In the genomic region with DNA sequence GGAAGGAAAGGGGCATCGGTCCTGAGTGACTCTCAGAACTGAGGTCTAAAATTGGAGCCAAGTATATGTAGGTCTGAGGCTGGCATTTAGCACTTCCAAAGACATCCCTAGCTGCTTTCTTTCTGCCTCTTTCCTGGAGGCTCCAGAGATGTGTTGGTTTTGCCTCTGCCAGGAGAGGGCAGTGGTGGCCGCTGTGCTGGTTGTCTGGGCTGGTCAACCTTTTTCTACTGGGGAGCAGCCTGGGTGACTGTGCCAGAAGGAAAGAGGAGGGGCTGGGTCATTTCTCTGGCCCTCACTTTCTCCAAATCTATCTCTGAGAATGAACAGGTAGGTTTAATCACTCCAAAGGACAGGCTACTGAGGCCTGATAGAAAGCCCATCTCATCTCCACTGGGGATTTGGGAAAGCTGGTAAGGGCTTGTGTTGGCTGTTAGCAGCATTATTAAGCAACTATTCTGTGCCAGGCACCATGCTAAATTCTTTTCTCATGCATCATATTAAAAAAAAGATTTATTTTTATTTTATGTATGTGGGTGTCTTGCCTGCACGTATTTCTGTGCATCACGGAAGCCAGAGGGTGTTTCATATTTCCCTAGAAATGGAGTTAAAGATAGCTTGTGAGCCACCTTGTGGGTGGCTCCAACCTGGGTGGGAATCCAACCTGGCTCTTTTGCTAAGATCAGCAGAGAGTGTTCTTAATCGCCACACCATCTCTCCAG, we compare ENCODE assay signal across 9 mouse cellular contexts. TPM values are rescaled to one million over a fixed set of nuclear protein-coding genes. Genes with fewer than 3 reads are reported as not detected.
DNase-seq lines count a peak whose midpoint lies in the region; ATAC-seq and TF ChIP-seq lines count a peak whose summit lies in the region.
"Had no signal": no experiment of that assay in that cellular context is flagged by ENCODE, and none has a peak within 500 bp of the region (broad histone marks: within the 10 kb centered on the region; RNA-seq: fewer than 3 reads in every experiment).

No protein-coding gene starts in this region.

- TF ChIP-seq POLR2A in spleen, adult 2 months (IDR thresholded peaks at IDR 0.05; ENCODE audit: low read depth, low read length): no peak

- H3K4me1 ChIP-seq in spleen, adult 2 months (ENCODE audit: control insufficient read depth, insufficient read depth, insufficient read length): no peaks in the 10 kb centered on the region; the same call in 1 of the 2 replicates
- no peaks in the 10 kb centered on the region for H3K4me1 ChIP-seq in midbrain, embryonic 13.5 days (replicated peaks)

- no peak overlapping the region for H3K9ac ChIP-seq in midbrain, embryonic 13.5 days (replicated peaks)
- H3K9ac ChIP-seq: heart, embryonic 15.5 days had no signal

- no peak overlapping the region for H3K4me2 ChIP-seq in midbrain, embryonic 13.5 days (replicated peaks)
- H3K4me2 ChIP-seq: heart, embryonic 15.5 days had no signal

- H3K36me3 ChIP-seq in spleen, adult 2 months (ENCODE audit: control insufficient read depth, insufficient read depth, low read length): no peaks in the 10 kb centered on the region
- H3K36me3 ChIP-seq in midbrain, embryonic 13.5 days: no peaks in the 10 kb centered on the region
- H3K36me3 ChIP-seq: heart, embryonic 15.5 days had no signal

- peak; percentile 74 for TF ChIP-seq CTCF in gastrocnemius, adult 2 months (IDR thresholded peaks at IDR 0.05)
- TF ChIP-seq CTCF in spleen, adult 2 months (IDR thresholded peaks at IDR 0.05; ENCODE audit: extremely low read depth, insufficient read depth, insufficient read length, insufficient replicate concordance): peak; percentile 19; the same call in 1 of the 2 replicates

- no peaks in the 10 kb centered on the region for H3K9me3 ChIP-seq in midbrain, embryonic 13.5 days
- H3K9me3 ChIP-seq: heart, embryonic 15.5 days had no signal

- 73% methylated on average over 5 of the region's 5 CpGs for WGBS in spleen, adult 2 months
- WGBS in midbrain, embryonic 13.5 days: 65% methylated on average over 5 of the region's 5 CpGs

- no peaks in the 10 kb centered on the region for H3K27me3 ChIP-seq in spleen, adult 2 months (ENCODE audit: control insufficient read depth, insufficient read depth, low read length)
- H3K27me3 ChIP-seq in midbrain, embryonic 13.5 days: no peaks in the 10 kb centered on the region

- ATAC-seq in megakaryocyte-erythroid progenitor cell, adult 5-6 weeks (replicated peaks; ENCODE audit: low FRiP score, low TSS enrichment, poor library complexity, severe bottlenecking): no peak
- no peak for ATAC-seq in midbrain, embryonic 13.5 days

- no peak overlapping the region for H3K4me3 ChIP-seq in gastrocnemius, adult 2 months
- no peak overlapping the region for H3K4me3 ChIP-seq in spleen, adult 2 months (ENCODE audit: extremely low read depth, insufficient read depth, insufficient read length)
- no peak overlapping the region for H3K4me3 ChIP-seq in midbrain, embryonic 13.5 days (replicated peaks)
- H3K4me3 ChIP-seq: heart, embryonic 15.5 days had no signal

- DNase-seq in gastrocnemius, adult 2 months: peak; percentile 72
- no peak for DNase-seq in gastrocnemius, adult 8-10 months (ENCODE audit: low spot score in 2 of 2)
- no peak for DNase-seq in spleen, adult 2 months (ENCODE audit: low read depth in 1 of 2, low spot score in 2 of 2)
- DNase-seq in spleen, adult 12 weeks (ENCODE audit: low spot score): no peak
- DNase-seq in frontal cortex, postnatal 25 days (ENCODE audit: low spot score in 2 of 2): peak; percentile 49 to 62
- DNase-seq in lung, adult 18-20 months: peak; percentile 68 to 78

- H3K27ac ChIP-seq in gastrocnemius, adult 2 months: no peak overlapping the region
- no peak overlapping the region for H3K27ac ChIP-seq in spleen, adult 2 months (ENCODE audit: insufficient read depth, low read length)
- no peak overlapping the region for H3K27ac ChIP-seq in midbrain, embryonic 13.5 days
- H3K27ac ChIP-seq: heart, embryonic 15.5 days had no signal

- intact Hi-C loops in gastrocnemius, adult 2 months (cut with DNase I): loop anchor here (2.0 to 5.0 kb wide), 3 partner anchors 45 to 177 kb away; no protein-coding TSS in a partner anchor

RNA-seq across cellular contexts. Expression of a gene that starts 28.0 kb away (rescaled TPM):
- total RNA-seq in gastrocnemius, adult 2 months (2021): 1 to 10 TPM; 1.6 to 2.5 TPM
- total RNA-seq in gastrocnemius, adult 8-10 months (2022): 1 to 10 TPM; 1.1 to 3.4 (median 2.5) TPM
- 9.9 and 13.6 TPM in 2 replicates for polyA plus RNA-seq in spleen, adult 2 months (2012; rRNA removed)
- not detected in 2 replicates for total RNA-seq in megakaryocyte-erythroid progenitor cell, adult 5-6 weeks (2014; fragmentation: Nextera tagmentation)
- total RNA-seq in megakaryocyte-erythroid progenitor cell, adult 5-6 weeks (2017): 0.57 TPM in 1 of 2 replicates, not detected in the other
- polyA plus RNA-seq in midbrain, embryonic 13.5 days (2015; fragmentation: Nextera tagmentation; extraction: Ambion mirVana): 0.05 and 0.09 TPM in 2 replicates

RNA-seq across cellular contexts. Expression of a gene that starts 48.9 kb away (rescaled TPM):
- total RNA-seq in gastrocnemius, adult 2 months (2021): under 1 TPM; 0.20 to 0.36 TPM
- not detected for total RNA-seq in gastrocnemius, adult 8-10 months (2022)
- 0.12 and 0.25 TPM in 2 replicates for polyA plus RNA-seq in spleen, adult 2 months (2012; rRNA removed)
- not detected in 2 replicates for total RNA-seq in megakaryocyte-erythroid progenitor cell, adult 5-6 weeks (2014; fragmentation: Nextera tagmentation)
- not detected in 2 replicates for total RNA-seq in megakaryocyte-erythroid progenitor cell, adult 5-6 weeks (2017)
- polyA plus RNA-seq in midbrain, embryonic 13.5 days (2015; fragmentation: Nextera tagmentation; extraction: Ambion mirVana): 0.26 and 0.46 TPM in 2 replicates

RNA-seq across cellular contexts. Expression of a gene that starts 57.9 kb away (rescaled TPM):
- total RNA-seq in gastrocnemius, adult 2 months (2021): 10 to 100 TPM; 23.7 to 32.4 TPM
- 10 to 100 TPM; 28.6 to 35.4 (median 31.8) TPM for total RNA-seq in gastrocnemius, adult 8-10 months (2022)
- polyA plus RNA-seq in spleen, adult 2 months (2012; rRNA removed): 24.5 and 29.4 TPM in 2 replicates
- total RNA-seq in megakaryocyte-erythroid progenitor cell, adult 5-6 weeks (2014; fragmentation: Nextera tagmentation): 14.7 and 18.0 TPM in 2 replicates
- 31.7 and 42.1 TPM in 2 replicates for total RNA-seq in megakaryocyte-erythroid progenitor cell, adult 5-6 weeks (2017)
- polyA plus RNA-seq in midbrain, embryonic 13.5 days (2015; fragmentation: Nextera tagmentation; extraction: Ambion mirVana): 79.1 and 82.8 TPM in 2 replicates

Comparison
In these comparisons a context has a peak if more than half of its experiments do, and no peak if none do; other contexts are left out.
1. DNase-seq: peak in gastrocnemius, adult 2 months (single experiment), frontal cortex, postnatal 25 days (2 of 2) and lung, adult 18-20 months (2 of 2); none in gastrocnemius, adult 8-10 months (0 of 2), spleen, adult 2 months (0 of 2) and spleen, adult 12 weeks (single experiment).